Mouse (Mus musculus) layer of hippocampus, postnatal 10 days (tissue): ENCODE results near the gene Chtop. TPM values are rescaled to one million over a fixed set of nuclear protein-coding genes. Genes with fewer than 3 reads are reported as not detected.

Experiments
- DNase-seq, 2 experiments: peaks; one replicate each; pipeline ENCODE4 v3.0.0; 2021; ENCODE audit warnings: low spot score in 2 of 2
- long read RNA-seq: library from polyadenylated mRNA; stranded (forward); transcript quantifications from one replicate; pipeline ENCODE4 v2.0.0, GENCODE M21; 2023
- total RNA-seq, 2 experiments: library from RNA; stranded (reverse); gene quantifications; 2 replicates each; pipeline ENCODE4 v1.2.3; 2021

Chtop gene
- 100 to 1,000 TPM; 173 to 189 TPM for total RNA-seq
- long read RNA-seq, transcript Chtop-203 (5 exons, 1,842 nt): minor isoform, 10 of 122 reads
- long read RNA-seq, transcript Chtop-207 (5 exons, 1,321 nt): major isoform, 27 of 122 reads
- long read RNA-seq, transcript Chtop-202 (6 exons, 2,012 nt): minor isoform, 16 of 122 reads
- long read RNA-seq, transcript Chtop-205 (4 exons, 3,118 nt): minor isoform, 10 of 122 reads
- long read RNA-seq, partial matches to known transcripts: 10 of 122 reads
- long read RNA-seq, other reads (novel, unspliced or antisense): 36 of 122 reads

GRCm38 (mm10) chr3:90508950-90509746 is at the start of gene Chtop:
Gene Chtop (minus strand): TSS chr3:90509498.
- DNase-seq: peak; percentile 99 to 100

- peak; percentile 50 to 52 for DNase-seq
These were observed 46.7 kb upstream of the Chtop start for GRCm38 (mm10) chr3:90555954-90556353.

- no peak for DNase-seq
These were observed 42.9 kb upstream of the Chtop start for GRCm38 (mm10) chr3:90552231-90552630.

GRCm38 (mm10) chr3:90550421-90550790 is 41.1 kb upstream of the Chtop start:
- DNase-seq: no peak

GRCm38 (mm10) chr3:90549676-90550420 is 40.5 kb upstream of the Chtop start:
- no peak for DNase-seq

- DNase-seq: peak in 1 of 2 experiments; percentile 41
These were observed 31.6 kb upstream of the Chtop start for GRCm38 (mm10) chr3:90540904-90541303.

GRCm38 (mm10) chr3:90537905-90538296 is 28.6 kb upstream of the Chtop start:
- no peak for DNase-seq

- peak; percentile 55 to 60 for DNase-seq
These were observed 28.0 kb upstream of the Chtop start, which contains the start of gene S100a16 for GRCm38 (mm10) chr3:90537141-90537904. Gene S100a16 (plus strand): TSS chr3:90537254.

- no peak for DNase-seq
These were observed 26.1 kb upstream of the Chtop start for GRCm38 (mm10) chr3:90535446-90535845.

GRCm38 (mm10) chr3:90531713-90532112 is 22.4 kb upstream of the Chtop start:
- no peak for DNase-seq

- DNase-seq: no peak
These were observed 18.1 kb upstream of the Chtop start for GRCm38 (mm10) chr3:90527291-90527873.

- no peak for DNase-seq
These were observed 17.3 kb upstream of the Chtop start, which contains the start of gene S100a14 for GRCm38 (mm10) chr3:90526580-90526979. Gene S100a14 (plus strand): TSS chr3:90526856.

GRCm38 (mm10) chr3:90526076-90526475 is 16.8 kb upstream of the Chtop start:
- DNase-seq: no peak

- DNase-seq: peak; percentile 39 to 61
These were observed 16.1 kb upstream of the Chtop start for GRCm38 (mm10) chr3:90525421-90525820.

- DNase-seq: no peak
These were observed 8.4 kb upstream of the Chtop start for GRCm38 (mm10) chr3:90517711-90518110.

- no peak for DNase-seq
These were observed 6.5 kb upstream of the Chtop start for GRCm38 (mm10) chr3:90515789-90516188.

- DNase-seq: no peak
These were observed 5.9 kb upstream of the Chtop start for GRCm38 (mm10) chr3:90515242-90515641.

GRCm38 (mm10) chr3:90514691-90515090 is 5.4 kb upstream of the Chtop start:
- DNase-seq: peak in 1 of 2 experiments; percentile 45

- peak; percentile 42 to 70 for DNase-seq
These were observed 4.7 kb upstream of the Chtop start, which contains the start of the genes S100a1 and S100a13 for GRCm38 (mm10) chr3:90513796-90514590. Gene S100a1 (minus strand): TSS chr3:90514392. Gene S100a13 (plus strand): TSS chr3:90514435.
